Mouse (Mus musculus) frontal cortex, adult (tissue): ENCODE results near the gene Ncbp2.

ENCODE experiments used
- ATAC-seq: cut with Nextera tagmentation; 2 replicates; pipeline ENCODE4 v1.9.2; 2017; ENCODE audit warnings: mild to moderate bottlenecking, moderate library complexity, mixed read lengths; ENCODE audit not compliant: low TSS enrichment

Gene Ncbp2

DNA sequence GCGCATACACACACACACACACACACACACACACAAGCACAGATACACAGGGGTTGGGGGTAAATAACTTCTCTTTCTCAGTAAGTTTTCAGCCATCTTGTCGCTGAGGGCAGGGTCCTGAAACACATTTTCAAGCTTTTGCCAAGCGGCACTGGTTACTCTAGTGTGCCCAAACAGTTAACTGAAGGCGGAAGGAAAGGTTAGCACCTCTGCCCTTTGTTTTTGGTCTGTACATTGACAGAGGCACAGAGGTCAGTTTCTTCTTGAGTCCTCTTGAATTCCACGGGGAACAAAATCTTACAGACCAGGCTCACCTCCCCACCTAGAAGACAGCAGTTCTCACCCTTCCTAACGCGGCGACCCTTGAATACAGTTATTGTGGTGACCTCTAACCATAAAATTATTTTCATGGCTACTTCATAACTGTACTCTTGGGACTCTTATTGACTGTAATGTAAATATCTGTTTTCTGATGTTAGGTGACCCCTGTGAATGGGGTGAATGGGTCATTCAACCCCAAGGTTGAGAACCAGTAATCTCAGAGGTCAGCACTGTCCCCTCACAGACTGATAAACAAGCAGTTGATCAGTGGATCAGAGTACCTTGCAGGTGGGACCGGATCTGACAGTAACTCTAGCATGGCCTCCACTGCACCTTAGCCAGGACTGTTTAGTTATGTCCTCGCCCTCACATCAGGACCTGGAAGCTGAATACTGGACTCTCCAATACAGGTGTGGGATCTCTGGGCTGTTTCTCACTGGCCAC, 60.4 kb downstream of the Ncbp2 start:
- ATAC-seq = no peak

DNA sequence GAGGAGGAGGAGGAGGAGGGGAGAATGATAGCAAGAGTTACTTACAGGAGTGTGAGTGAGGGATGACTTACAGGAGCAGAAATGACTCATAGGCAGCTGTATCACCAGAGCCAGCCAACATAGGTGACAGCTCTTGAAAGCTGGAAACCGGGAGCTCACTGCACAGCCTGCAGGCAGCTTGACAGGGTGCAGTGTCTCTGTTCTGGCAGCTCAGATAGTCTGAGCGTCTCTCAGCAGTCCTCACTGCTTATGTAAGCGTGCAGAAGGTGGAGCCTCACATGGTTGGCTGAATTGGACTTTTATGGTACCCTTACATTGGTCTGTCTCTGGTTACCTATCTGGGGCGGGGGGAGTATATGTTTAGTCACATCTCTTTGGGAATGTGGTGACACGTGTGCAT, 61.6 kb downstream of the Ncbp2 start:
- ATAC-seq = peak; percentile 94

DNA sequence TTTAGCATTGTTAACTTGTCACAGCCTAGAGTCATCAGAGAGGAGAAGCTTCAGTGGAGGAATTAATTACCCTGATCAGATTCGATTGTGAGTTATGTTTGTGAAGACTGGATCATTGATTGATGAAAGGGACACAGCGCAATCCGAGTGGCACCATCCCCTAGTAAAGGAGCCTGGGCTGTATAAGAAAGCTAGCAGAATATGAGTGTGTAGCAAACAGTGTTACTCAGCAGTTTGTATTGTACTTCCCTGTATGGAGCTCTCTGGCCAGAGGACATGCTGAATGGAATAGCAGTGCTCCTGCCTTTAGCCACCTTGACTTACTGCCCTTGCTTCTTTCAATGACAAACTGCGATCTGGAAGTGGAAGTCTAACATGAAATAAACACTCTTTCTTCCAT, 62.0 kb downstream of the Ncbp2 start:
- ATAC-seq = no peak
